Mouse (Mus musculus): ENCODE results near the gene Hist1h2af. TPM values are rescaled to one million over a fixed set of nuclear protein-coding genes. Genes with fewer than 3 reads are reported as not detected.
"Not testable (repeated sequence)": the region's sequence is repeated elsewhere in the genome, so short reads cannot be mapped to it uniquely, and the experiment has no call there.

The Hist1h2af gene
- 100 to 1,000 TPM; 189 to 190 TPM for total RNA-seq (2021)
- long read RNA-seq, experiment 1: 0 reads
- long read RNA-seq, experiment 2: 0 reads

DNA sequence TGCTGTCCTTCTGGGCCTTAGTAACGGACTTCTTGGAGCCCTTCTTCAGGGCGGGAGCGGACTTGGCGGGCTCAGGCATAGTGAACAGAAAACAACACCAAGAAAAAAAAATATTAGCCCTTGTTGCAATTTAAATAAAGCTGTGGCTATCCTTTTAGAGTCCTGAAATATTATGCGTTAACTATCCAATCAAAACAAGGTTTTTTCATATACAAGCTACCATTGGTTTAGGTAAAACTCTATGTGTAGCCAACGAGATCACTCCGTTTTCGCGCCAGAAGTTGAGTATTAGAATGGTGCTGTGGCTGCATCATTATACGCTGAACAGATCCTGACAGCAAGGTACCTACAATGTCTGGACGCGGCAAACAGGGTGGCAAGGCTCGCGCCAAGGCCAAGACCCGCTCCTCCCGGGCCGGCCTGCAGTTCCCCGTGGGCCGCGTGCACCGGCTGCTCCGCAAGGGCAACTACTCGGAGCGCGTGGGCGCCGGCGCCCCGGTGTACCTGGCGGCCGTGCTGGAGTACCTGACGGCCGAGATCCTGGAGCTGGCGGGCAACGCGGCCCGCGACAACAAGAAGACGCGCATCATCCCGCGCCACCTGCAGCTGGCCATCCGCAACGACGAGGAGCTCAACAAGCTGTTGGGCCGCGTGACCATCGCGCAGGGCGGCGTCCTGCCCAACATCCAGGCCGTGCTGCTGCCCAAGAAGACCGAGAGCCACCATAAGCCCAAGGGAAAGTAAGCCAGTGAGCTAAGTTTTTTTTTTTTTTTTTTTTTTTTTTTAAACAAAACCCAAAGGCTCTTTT lies at the start of gene Hist1h2af:
Gene Hist1h2af (plus strand): TSS at position 347 of the 808 bp plus-strand sequence.
- not testable (repeated sequence) for DNase-seq

DNA sequence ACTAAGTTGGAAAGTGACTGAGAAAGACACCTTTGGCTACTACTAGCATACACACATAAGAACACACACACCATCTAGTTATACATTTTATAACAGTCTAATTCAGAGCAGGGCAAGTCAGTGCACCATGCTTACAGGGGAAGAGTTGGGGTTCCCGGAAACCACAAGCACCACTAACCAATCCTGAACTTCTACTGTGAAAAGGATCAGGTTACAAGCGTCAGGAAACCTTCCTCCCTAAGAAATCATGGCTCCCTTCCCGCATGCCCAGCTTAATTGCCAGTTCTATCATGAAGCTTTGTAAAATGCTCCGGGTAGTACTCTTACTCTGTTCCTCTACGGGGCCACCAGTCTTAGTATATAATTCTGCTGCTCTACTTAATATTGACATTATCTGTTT lies 48.4 kb upstream of the Hist1h2af start:
- no peak for DNase-seq

DNA sequence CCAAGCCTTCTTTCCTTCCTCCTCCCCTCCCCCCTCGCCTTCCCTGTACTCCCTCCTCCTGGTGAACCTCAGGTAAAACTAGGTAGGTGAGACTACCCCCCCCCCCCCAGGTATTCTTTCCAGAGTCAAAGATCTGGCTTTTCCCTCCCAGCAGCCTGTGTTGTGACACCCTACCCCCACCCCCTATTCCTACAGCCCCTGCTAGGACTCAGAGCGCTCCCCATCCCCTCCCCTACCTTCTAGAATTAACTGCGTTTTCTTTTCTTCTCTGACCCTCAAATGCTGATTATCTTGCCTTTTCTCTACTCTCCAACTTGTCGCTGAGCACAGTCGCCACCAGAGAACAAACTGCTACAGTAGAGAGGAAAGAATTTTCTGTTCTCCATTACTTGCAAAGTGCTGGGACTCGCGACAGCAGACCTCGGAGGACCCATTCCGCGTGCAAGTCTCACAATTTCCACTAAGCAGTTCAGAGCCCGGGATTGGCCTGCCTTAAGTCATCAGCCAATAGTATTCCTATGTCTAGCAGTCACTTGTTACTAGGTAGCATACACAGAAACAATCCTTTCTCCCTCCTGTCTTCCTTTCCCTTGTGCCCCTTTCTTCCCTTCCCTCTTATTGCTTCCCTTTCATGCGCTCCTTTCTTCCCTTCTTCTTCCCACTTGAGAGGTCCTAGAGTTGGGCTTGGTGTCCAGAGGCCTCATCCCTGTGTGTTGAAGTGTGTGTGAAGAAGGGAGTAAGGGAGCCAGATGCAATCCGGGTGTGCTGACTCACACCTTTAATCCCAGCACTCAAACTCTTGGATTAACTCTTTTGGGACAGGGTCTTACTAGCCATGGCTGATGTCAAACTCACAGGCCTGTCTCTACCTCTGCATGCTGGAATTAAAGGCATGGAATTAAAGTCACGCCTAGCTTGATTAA lies 45.0 kb upstream of the Hist1h2af start, which contains the start of gene Btn2a2:
Gene Btn2a2 (minus strand): TSS at position 458 of the 923 bp plus-strand sequence.
- DNase-seq: peak; percentile 33

DNA sequence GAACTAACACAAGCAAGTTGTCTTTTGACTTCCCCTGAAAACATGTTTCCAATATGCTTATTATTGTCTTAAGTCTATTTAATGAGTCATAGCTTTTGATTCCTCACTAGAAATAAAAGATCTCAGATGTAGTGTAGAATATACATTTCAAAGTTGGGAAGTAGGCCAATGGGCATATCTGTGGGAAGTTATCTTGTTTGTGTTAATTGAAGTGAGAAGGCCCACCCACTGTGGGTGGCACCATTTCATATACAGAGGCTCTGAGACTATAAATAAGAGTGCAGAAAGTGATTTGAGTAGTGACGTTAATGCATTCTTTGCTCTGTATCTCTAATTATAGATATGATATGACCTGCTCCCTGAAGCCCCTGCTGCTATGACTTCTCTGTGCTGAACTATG lies 42.8 kb upstream of the Hist1h2af start:
- no peak for DNase-seq

DNA sequence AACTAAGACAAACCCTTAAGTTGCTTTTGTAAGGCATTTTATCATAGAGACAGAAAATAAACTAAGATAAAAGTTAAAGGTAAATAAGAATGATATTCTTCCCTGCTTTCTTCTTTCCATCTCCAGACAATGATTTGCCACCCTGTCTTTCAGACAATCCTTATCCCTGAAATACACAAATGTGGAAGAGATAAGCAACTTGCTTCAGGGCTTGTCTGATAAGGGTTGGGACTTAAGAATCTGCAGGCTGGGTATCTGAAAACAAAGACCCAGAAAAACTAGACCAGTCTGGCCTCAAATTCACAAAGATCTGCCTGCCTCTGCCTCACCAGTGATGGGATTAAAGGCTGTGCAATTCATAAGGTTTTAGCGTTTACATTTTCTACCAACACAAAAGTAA lies 42.4 kb upstream of the Hist1h2af start:
- no peak for DNase-seq

DNA sequence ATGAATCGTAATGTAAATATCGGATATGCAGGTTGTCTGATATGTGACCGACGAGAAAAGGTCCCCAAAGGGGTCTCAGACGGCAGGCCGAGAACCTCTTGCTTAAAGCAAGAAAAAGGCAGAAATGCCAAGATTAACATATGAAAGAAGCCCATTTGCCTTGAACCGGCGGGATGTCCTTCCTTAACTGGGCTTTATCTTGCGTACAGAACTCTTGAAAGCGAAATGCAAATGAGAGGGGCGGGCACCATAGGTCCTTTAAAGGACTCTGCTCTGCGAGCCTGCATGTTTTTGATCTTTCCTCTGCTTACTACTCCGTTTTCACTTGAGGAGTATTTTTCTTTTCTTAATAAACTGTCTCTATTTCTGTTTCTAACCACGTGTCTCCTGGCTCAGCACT lies 41.7 kb upstream of the Hist1h2af start:
- DNase-seq: no peak

DNA sequence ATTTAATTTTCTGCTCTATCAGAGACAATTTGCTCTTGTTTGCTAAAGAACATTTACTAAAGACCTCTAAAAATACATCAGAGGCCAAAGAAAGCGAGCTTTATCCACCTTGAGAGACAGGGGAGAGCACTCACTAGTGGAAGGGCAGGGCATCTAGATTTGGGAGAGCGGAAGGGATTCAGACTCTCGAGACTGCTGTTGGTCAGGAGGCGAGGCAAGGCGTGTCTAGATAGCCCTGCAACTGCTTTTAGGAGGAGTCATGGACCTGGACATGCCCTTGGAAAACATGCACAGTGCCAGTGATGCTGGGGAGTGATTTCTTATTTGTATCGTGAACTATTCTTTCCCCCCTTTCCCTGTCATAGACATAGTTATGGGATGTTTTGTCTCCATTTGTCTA lies 38.2 kb upstream of the Hist1h2af start:
- no peak for DNase-seq

DNA sequence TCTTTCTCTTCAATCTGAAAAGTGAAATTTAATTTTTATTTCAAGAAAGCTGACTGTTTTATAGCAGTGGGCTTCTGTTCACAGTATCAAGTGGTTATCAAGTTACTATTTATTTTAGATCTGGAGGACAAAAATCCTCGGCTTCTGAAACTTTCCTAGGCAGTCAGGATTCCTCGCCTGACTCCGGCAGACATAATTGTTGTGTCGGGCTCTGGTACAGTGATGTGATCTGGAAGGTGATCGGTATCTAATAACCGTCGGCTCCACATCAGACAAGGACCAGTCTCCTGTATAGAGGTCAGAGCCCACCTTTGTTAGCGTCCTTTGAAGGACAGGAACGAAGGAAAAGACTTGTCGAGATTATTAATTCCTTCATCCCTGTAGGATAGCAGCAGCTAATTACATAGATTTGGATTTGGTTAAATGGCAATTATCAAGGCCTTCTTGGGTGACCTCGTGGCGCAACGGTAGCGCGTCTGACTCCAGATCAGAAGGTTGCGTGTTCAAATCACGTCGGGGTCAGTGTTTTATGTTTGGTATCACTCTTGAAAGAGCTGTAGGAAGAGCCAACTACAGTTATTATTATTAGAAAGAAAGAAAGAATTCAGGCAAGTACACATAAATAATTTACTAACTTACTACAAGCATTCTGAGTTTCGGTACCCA lies 35.9 kb upstream of the Hist1h2af start:
- DNase-seq: no peak

DNA sequence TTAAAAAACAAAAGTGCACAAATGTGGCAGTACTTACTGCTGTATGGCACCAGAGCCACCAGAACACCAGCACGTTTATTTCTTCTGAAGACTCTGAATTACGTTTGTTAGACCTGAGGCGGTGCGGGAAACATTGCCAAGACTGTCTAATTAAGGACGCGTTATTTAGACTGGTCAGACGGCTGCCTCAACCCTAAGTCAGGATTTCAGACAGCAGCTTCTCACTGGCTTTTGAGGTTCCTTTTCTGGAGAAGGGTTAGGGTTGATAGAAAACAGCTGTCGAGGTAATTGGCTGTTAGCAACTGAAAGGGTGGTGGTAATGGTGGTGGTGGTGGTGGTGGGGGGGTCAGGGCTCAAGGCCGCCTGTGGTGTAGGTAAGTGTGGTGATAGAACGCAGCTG lies 35.1 kb upstream of the Hist1h2af start:
- no peak for DNase-seq

DNA sequence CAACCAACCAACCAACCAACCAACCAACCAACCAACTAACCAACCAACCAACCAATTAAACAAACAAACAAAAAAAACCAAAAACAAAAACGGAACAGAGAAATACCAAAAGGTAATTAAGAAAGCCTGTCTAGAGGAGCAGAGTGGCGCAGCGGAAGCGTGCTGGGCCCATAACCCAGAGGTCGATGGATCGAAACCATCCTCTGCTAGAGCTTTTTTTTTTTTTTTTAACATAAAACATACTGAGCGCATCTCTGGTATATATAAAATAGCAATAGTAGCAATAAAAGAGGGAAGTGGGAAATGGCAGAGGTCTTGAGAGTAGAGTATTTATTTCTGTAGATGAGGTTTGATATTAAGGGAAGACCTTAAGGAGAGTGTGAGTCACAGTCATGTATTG lies 33.8 kb upstream of the Hist1h2af start:
- DNase-seq: no peak

DNA sequence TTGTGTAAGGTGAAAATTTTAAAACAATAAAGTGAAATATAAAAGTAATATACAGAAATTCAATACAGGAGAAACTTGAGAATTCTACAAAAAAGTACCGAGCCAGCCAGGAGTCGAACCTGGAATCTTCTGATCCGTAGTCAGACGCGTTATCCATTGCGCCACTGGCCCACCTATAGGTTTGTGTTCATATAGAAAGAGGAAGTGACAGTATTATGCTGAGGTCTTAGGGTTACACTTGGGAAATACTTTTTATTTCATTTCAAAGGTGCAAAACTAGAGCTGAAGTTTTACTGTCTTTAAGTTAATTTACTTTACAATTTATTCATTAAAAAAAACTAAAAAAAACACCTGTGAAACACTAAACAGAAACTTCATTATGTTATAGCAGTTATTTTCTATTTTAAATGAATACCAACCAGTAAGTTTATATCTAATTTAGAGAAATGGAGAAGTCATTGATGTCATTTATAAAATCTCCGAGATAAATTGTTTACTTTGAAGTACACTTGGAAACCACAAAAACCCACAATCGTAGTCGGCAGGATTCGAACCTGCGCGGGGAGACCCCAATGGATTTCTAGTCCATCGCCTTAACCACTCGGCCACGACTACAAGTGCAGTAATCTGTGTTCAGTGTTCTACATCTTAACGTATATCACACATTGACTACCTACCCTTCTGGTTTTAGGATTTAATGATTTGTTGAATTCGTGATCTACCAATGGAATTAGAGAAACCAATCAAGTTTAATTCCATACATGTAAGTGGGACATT lies 33.1 kb upstream of the Hist1h2af start:
- no peak for DNase-seq

DNA sequence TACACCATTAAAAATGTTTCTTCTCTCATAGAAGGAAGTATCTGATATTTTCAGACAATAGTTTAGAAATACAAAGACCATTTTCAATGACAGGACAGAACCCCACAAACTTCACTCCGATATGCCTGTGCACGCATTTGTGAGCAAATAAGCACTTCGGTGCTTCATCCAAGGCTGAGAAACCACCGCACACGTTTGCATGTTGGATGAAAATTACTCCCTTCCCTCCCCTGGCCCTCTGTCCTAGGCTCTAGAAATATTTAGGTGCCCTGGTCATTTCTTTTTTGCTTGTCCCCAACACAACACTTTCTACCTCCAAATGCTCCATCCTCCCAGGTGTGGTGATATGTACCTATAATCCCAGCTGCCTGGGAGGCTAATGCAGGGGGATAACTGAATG lies 32.2 kb upstream of the Hist1h2af start:
- DNase-seq: no peak

DNA sequence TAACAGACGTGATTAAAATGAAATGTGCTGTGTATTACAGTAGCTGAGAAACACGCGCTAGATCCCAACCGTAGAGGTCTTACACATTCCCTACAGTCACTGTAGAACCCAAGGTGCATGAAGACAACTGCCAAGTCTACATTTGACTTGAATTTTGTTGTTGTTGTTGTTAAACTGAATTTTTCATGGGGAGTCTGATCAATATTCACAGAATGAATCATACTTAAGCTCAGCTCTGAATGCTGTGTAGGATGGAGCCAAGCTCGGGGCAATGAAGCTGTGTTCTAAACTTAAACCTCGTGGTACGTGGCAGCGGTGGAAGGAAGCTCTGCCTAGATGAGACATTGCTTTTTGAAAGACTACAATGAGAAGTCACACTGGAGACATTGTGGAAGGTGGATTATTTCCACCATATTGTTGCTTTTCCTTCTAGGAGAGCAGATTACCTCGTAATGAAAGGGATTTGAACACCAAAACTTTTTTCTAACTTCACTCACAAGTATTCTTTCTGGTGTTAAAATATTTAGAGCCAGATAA lies 31.6 kb upstream of the Hist1h2af start:
- no peak for DNase-seq

DNA sequence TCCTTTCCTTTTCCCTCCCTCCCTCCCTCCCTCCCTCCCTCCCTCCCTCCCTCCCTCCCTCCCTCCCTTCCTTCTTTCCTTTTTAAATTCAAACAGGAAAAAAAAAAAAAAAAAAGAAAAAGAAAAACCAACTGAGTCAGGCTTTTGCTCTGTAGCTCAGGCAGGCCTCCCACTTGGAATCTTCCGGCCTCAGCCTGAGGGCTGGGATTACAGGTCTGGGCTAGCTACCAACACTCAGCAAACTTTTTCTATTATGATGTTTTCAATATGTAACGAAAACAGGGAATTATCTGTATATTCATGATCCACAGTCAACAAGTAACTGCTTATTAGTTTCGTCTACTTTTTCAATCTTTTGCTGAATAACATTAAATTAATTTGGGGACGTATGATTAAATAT lies 30.8 kb upstream of the Hist1h2af start:
- DNase-seq: no peak

DNA sequence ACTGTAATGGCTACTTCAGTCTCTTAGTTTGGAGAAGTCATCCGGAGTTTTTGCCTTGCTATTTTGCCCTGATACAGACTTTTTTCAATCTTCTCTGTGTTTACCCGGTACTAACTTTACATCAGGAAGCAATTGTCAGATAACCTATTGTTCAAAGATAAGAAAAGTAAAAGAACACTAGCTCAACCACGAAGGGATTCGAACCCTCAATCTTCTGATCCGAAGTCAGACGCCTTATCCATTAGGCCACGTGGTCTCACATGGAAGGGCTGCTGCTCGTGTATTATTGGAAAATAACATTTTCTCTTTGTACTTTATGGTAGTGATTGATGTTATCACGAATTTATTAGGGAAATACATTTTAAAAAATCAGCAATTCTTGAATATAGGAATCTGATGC lies 29.9 kb upstream of the Hist1h2af start:
- no peak for DNase-seq

DNA sequence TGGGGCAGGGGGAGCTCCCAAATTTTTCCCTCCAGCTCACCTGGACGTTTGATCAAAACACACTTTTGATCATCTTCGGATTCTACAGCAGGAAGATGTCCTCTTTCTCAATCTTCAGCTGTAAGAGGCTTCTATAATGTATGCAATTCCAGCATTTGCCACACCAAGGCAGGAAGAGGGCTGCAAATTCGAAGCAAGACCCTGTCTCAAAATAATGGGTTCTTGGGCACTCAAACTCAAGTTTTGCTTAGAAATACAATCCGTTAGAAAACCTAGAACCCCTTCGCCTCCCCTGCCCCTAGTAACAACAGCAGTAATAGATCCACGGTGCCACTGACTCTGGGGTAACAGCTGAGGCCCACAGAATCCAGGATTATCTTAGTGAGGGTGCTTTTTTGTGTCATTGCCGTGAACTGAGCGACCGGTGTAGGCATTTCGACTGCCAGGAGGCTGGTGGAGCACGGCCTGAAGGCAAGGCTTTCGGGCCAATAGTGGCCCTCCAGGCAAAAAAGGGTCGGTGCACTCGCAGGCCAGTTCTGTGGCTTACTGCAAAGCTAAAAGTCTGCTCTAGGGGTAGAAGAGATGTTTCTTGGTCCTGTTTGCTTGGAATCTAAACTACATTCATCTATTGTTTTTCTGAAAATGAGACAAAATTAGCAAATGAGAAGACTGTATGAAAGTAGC lies 27.9 kb upstream of the Hist1h2af start:
- DNase-seq: no peak

DNA sequence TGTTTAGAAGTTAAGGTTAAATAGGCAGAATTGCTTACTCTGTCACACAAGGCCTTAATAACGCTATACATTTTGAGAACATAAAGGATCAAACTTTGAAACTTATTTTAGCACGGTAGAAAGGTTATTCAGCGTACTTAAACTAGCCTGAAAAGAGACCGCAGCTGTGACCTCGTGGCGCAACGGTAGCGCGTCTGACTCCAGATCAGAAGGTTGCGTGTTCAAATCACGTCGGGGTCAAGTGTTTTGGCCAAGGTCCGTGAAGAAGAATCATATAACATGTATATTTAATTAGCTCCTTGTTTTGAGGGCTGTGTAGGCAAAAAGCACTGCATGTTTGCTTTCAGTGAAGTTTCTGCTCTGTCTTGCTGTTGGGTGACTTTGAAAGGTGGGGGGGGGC lies 27.4 kb upstream of the Hist1h2af start:
- DNase-seq: peak; percentile 12

DNA sequence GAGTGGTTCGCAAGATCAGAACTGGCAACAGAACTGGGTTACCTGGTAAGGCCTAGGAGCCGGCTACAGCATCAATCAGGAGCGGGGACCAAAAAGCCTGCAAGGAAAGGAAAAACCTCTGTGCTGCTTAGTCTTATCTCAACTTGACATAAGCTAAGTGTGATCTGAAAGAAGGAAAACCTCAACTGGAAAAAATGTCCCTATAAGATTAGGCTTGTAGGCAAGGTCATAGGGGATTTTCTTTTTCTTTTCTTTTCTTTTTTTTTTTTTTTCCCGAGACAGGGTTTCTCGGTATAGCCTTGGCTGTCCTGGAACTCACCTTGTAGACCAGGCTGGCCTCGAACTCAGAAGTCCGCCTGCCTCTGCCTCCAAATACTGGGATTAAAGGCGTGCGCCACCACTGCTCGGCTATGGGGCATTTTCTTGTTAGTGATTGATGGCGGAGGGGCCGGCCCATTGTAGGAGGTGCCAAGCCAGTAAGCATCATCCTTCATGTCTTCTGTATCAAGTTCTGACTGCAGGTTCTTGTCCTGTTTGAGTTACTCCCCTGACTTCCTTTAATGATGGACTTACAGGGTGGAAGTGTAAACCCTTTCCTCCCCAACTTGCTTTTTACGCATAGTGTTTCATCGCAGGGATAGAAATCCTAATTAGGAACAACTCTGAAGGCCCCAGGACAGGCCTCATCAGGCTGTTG lies 26.7 kb upstream of the Hist1h2af start:
- no peak for DNase-seq

DNA sequence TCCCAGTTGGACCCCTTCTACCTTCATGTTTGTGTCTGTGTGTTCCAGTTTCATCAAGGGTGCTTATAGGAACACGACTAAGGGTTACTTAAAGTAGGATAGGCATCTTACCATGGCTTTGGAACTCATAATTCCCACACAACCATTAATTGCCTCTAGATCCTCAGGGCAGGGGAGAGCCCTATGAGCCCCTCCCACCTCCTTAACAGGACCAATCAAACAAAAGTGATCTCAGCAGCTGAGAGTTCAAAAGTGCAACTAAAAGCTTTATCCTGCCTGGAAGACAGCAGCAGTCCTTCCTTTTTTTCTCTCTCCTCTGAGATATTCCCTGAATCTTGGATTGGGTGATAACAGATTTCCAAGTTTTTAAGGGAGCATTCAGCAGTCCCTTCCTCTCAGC lies 23.6 kb upstream of the Hist1h2af start:
- no peak for DNase-seq

DNA sequence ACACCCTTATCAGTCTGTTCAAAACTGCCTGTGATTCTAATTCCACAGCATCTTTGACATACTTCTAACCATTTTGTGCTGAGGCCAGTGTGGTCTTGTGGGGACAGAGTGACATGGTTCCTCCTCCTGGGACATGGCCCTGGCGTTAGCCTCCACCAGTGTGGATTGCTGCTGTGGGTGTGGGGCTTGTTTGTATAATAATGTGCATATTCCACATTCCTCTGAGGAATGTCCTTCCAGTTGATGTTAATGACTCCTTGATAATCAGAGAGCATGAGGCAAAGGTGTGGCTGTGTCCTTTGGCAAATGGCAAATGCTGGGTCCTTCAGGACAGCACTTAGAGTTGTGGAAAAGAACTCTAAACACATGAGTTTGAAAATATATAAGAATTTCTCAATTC lies 20.2 kb upstream of the Hist1h2af start:
- DNase-seq: no peak
